Mouse (Mus musculus): ENCODE measurements around the gene Olfr180.

Olfr180 gene

GRCm38 (mm10) chr16:58929292-58929691 lies at the start of gene Olfr180:
Gene Olfr180 (minus strand): TSS chr16:58929392.
- DNase-seq (ENCODE audit: low spot score in 2 of 2): no peak

- no peak for DNase-seq (ENCODE audit: low spot score in 2 of 2)
These were observed 537 bp downstream of the Olfr180 start, which contains the start of gene Olfr181 for GRCm38 (mm10) chr16:58928655-58929054. Gene Olfr181 (minus strand): TSS chr16:58928755.

GRCm38 (mm10) chr16:58891963-58892362 lies 37.2 kb downstream of the Olfr180 start, which contains the start of gene Olfr178:
Gene Olfr178 (minus strand): TSS chr16:58892063.
- no peak for DNase-seq (ENCODE audit: low spot score in 2 of 2)

- no peak for DNase-seq (ENCODE audit: low spot score in 2 of 2)
These were observed 44.8 kb downstream of the Olfr180 start for GRCm38 (mm10) chr16:58884416-58884815.

- no peak for DNase-seq (ENCODE audit: low spot score in 2 of 2)
These were observed 54.5 kb downstream of the Olfr180 start, which contains the start of gene Olfr177 for GRCm38 (mm10) chr16:58874668-58875067. Gene Olfr177 (minus strand): TSS chr16:58874768.
